Mouse (Mus musculus): Measurements from ENCODE around the gene Wfdc11. TPM values are rescaled to one million over a fixed set of nuclear protein-coding genes. Genes with fewer than 3 reads are reported as not detected.
"Not testable (repeated sequence)": the region's sequence is repeated elsewhere in the genome, so short reads cannot be mapped to it uniquely, and the experiment has no call there.

Wfdc11 gene
- not detected in 2 replicates for polyA plus RNA-seq (2015; fragmentation: Nextera tagmentation; extraction: Ambion mirVana)

GRCm38 (mm10) chr2:164673987-164674386, at the start of gene Wfdc11:
Wfdc11 (minus strand) TSS chr2:164674087.
- Histone ChIP-seq H3K4me2 (replicated peaks) (no peak within 1 kb of the TSS), H3K9ac (replicated peaks) (no peak within 1 kb of the TSS), H3K4me1 (replicated peaks) (peaks cover 5% of the 10 kb centered on the region), H3K9me3 (peaks cover 5% of the 10 kb centered on the region), H3K36me3 (no peaks in the 10 kb centered on the region), H3K4me3 (replicated peaks) (no peak within 1 kb of the TSS), H3K27ac (no peak within 1 kb of the TSS), H3K27me3 (no peaks in the 10 kb centered on the region)
- ATAC-seq, result no peak
- 87% methylated on average over 7 of the region's 7 CpGs for WGBS

- Histone ChIP-seq H3K4me2 (replicated peaks) (no peak overlapping the region), H3K36me3 (no peaks in the 10 kb centered on the region), H3K9me3 (no peaks in the 10 kb centered on the region), H3K27ac (no peak overlapping the region), H3K9ac (replicated peaks) (no peak overlapping the region), H3K4me1 (replicated peaks) (no peaks in the 10 kb centered on the region), H3K4me3 (replicated peaks) (no peak overlapping the region), H3K27me3 (no peaks in the 10 kb centered on the region)
- ATAC-seq, result no peak
- WGBS, result 57% methylated on average over 4 of the region's 4 CpGs
These were observed 49.4 kb upstream of the Wfdc11 start for GRCm38 (mm10) chr2:164723276-164723675.

- not testable (repeated sequence) for H3K9ac ChIP-seq (replicated peaks); H3K9me3 ChIP-seq; H3K4me3 ChIP-seq (replicated peaks); H3K27ac ChIP-seq; H3K27me3 ChIP-seq; H3K4me2 ChIP-seq (replicated peaks); H3K36me3 ChIP-seq; H3K4me1 ChIP-seq (replicated peaks); ATAC-seq
- 94% methylated on average over 23 of the region's 23 CpGs for WGBS
These were observed 42.4 kb upstream of the Wfdc11 start for GRCm38 (mm10) chr2:164716194-164716786.

GRCm38 (mm10) chr2:164715005-164715404, 41.1 kb upstream of the Wfdc11 start, which contains the start of gene Spint5:
Spint5 (plus strand) TSS chr2:164715305.
- 79% methylated on average over 6 of the region's 6 CpGs for WGBS
- H3K36me3 ChIP-seq, result no peaks in the 10 kb centered on the region
- no peaks in the 10 kb centered on the region for H3K9me3 ChIP-seq
- H3K4me3 ChIP-seq (replicated peaks), result no peak within 1 kb of the TSS
- H3K4me2 ChIP-seq (replicated peaks), result no peak within 1 kb of the TSS
- H3K9ac ChIP-seq (replicated peaks), result no peak within 1 kb of the TSS
- no peak within 1 kb of the TSS for H3K27ac ChIP-seq
- no peaks in the 10 kb centered on the region for H3K27me3 ChIP-seq
- no peaks in the 10 kb centered on the region for H3K4me1 ChIP-seq (replicated peaks)
- ATAC-seq, result no peak

GRCm38 (mm10) chr2:164705991-164706390, 32.1 kb upstream of the Wfdc11 start:
- 90% methylated on average over 14 of the region's 14 CpGs for WGBS
- Histone ChIP-seq H3K27me3 (no peaks in the 10 kb centered on the region), H3K27ac (no peak overlapping the region), H3K9me3 (no peaks in the 10 kb centered on the region), H3K4me3 (replicated peaks) (no peak overlapping the region), H3K36me3 (no peaks in the 10 kb centered on the region), H3K9ac (replicated peaks) (no peak overlapping the region), H3K4me2 (replicated peaks) (no peak overlapping the region), H3K4me1 (replicated peaks) (no peaks in the 10 kb centered on the region)
- no peak for ATAC-seq

GRCm38 (mm10) chr2:164705328-164705727, 31.4 kb upstream of the Wfdc11 start:
- no peaks in the 10 kb centered on the region for H3K9me3 ChIP-seq
- H3K36me3 ChIP-seq, result no peaks in the 10 kb centered on the region
- no peak overlapping the region for H3K27ac ChIP-seq
- no peaks in the 10 kb centered on the region for H3K4me1 ChIP-seq (replicated peaks)
- WGBS, result 88% methylated on average over 6 of the region's 6 CpGs
- H3K4me3 ChIP-seq (replicated peaks), result no peak overlapping the region
- no peak for ATAC-seq
- H3K27me3 ChIP-seq, result no peaks in the 10 kb centered on the region
- H3K4me2 ChIP-seq (replicated peaks), result no peak overlapping the region
- H3K9ac ChIP-seq (replicated peaks), result no peak overlapping the region

GRCm38 (mm10) chr2:164704235-164704634, 30.3 kb upstream of the Wfdc11 start:
- H3K36me3 ChIP-seq, result no peaks in the 10 kb centered on the region
- WGBS, result 70% methylated on average over 5 of the region's 5 CpGs

GRCm38 (mm10) chr2:164701761-164702160, 27.9 kb upstream of the Wfdc11 start:
- no peaks in the 10 kb centered on the region for H3K4me1 ChIP-seq (replicated peaks)

More at GRCm38 (mm10) chr2:164704235-164704634, 30.3 kb upstream of the Wfdc11 start:
- no peak for ATAC-seq
- H3K27ac ChIP-seq, result no peak overlapping the region
- H3K4me1 ChIP-seq (replicated peaks), result no peaks in the 10 kb centered on the region
- no peak overlapping the region for H3K9ac ChIP-seq (replicated peaks)
- H3K4me3 ChIP-seq (replicated peaks), result no peak overlapping the region
- no peaks in the 10 kb centered on the region for H3K27me3 ChIP-seq
- H3K4me2 ChIP-seq (replicated peaks), result no peak overlapping the region
- H3K9me3 ChIP-seq, result no peaks in the 10 kb centered on the region

GRCm38 (mm10) chr2:164700959-164701358, 27.1 kb upstream of the Wfdc11 start:
- no peak overlapping the region for H3K4me3 ChIP-seq (replicated peaks)
- WGBS, result 83% methylated on average over 5 of the region's 5 CpGs
- H3K4me2 ChIP-seq (replicated peaks), result no peak overlapping the region
- H3K27me3 ChIP-seq, result no peaks in the 10 kb centered on the region
- H3K4me1 ChIP-seq (replicated peaks), result no peaks in the 10 kb centered on the region
- no peak for ATAC-seq
- H3K36me3 ChIP-seq, result no peaks in the 10 kb centered on the region
- H3K9me3 ChIP-seq, result no peaks in the 10 kb centered on the region
- no peak overlapping the region for H3K27ac ChIP-seq
- H3K9ac ChIP-seq (replicated peaks), result no peak overlapping the region

More at GRCm38 (mm10) chr2:164701761-164702160, 27.9 kb upstream of the Wfdc11 start:
- Histone ChIP-seq H3K9me3 (no peaks in the 10 kb centered on the region), H3K27ac (no peak overlapping the region), H3K4me2 (replicated peaks) (no peak overlapping the region), H3K36me3 (no peaks in the 10 kb centered on the region), H3K27me3 (no peaks in the 10 kb centered on the region), H3K4me3 (replicated peaks) (no peak overlapping the region), H3K9ac (replicated peaks) (no peak overlapping the region)
- WGBS, result 90% methylated on average over 5 of the region's 5 CpGs
- ATAC-seq, result no peak

GRCm38 (mm10) chr2:164698201-164698600, 24.3 kb upstream of the Wfdc11 start, which contains the start of gene Spint4:
Spint4 (plus strand) TSS chr2:164698501.
- no peak within 1 kb of the TSS for H3K4me3 ChIP-seq (replicated peaks)
- WGBS, result 67% methylated on average over 4 of the region's 4 CpGs
- H3K9ac ChIP-seq (replicated peaks), result no peak within 1 kb of the TSS
- H3K4me2 ChIP-seq (replicated peaks), result no peak within 1 kb of the TSS
- H3K27me3 ChIP-seq, result no peaks in the 10 kb centered on the region
- no peaks in the 10 kb centered on the region for H3K36me3 ChIP-seq
- no peaks in the 10 kb centered on the region for H3K9me3 ChIP-seq
- H3K27ac ChIP-seq, result no peak within 1 kb of the TSS
- no peaks in the 10 kb centered on the region for H3K4me1 ChIP-seq (replicated peaks)
- ATAC-seq, result no peak

GRCm38 (mm10) chr2:164684807-164685206, 10.9 kb upstream of the Wfdc11 start, which contains the start of gene Wfdc13:
Wfdc13 (plus strand) TSS chr2:164685107.
- H3K9me3 ChIP-seq, result no peaks in the 10 kb centered on the region
- H3K27ac ChIP-seq, result no peak within 1 kb of the TSS
- H3K4me3 ChIP-seq (replicated peaks), result no peak within 1 kb of the TSS
- no peak within 1 kb of the TSS for H3K4me2 ChIP-seq (replicated peaks)
- H3K4me1 ChIP-seq (replicated peaks), result no peaks in the 10 kb centered on the region
- H3K36me3 ChIP-seq, result no peaks in the 10 kb centered on the region
- H3K27me3 ChIP-seq, result no peaks in the 10 kb centered on the region
- 59% methylated on average over 3 of the region's 3 CpGs for WGBS
- H3K9ac ChIP-seq (replicated peaks), result no peak within 1 kb of the TSS
- no peak for ATAC-seq

- WGBS, result 64% methylated on average over 3 of the region's 3 CpGs
- Histone ChIP-seq H3K36me3 (no peaks in the 10 kb centered on the region), H3K4me1 (replicated peaks) (peaks cover 9% of the 10 kb centered on the region), H3K4me2 (replicated peaks) (no peak overlapping the region), H3K4me3 (replicated peaks) (no peak overlapping the region), H3K9me3 (peaks cover 5% of the 10 kb centered on the region; the same call in 1 of the 2 replicates), H3K27ac (no peak overlapping the region), H3K27me3 (no peaks in the 10 kb centered on the region), H3K9ac (replicated peaks) (no peak overlapping the region)
- no peak for ATAC-seq
These were observed 6.0 kb upstream of the Wfdc11 start for GRCm38 (mm10) chr2:164679906-164680305.

All from midbrain, embryonic 13.5 days (tissue).